Comparison of ENCODE assay signal across 18 mouse cellular contexts in the genomic region with DNA sequence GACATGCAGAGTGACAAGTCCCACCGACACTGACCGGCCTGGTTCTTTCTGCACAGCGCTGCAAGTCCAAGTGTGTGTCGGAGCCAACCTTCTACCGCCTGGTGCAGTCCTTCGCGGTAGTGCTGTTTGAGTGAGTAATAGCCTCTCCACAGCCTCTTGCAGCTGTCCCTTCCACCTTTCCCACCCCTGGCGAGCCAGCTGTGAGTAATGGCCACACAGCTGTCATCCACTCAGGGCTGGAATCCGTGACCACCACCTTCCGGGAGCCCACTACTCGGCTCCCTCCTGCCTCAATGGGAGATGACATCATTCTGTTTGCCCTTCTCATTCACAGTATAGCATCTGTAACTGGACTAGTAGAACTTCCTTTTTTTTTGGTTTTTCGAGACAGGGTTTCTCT. TPM values are rescaled to one million over a fixed set of nuclear protein-coding genes. Genes with fewer than 3 reads are reported as not detected.
"Had no signal": no experiment of that assay in that cellular context is flagged by ENCODE, and none has a peak within 500 bp of the region (broad histone marks: within the 10 kb centered on the region; RNA-seq: fewer than 3 reads in every experiment).

No protein-coding gene starts in this region.

- H3K4me2 ChIP-seq: kidney, embryonic 15.5 days; limb, embryonic 15.5 days; liver, embryonic 12.5 days; lung, embryonic 14.5 days; midbrain, embryonic 11.5 days; midbrain, embryonic 15.5 days had no signal

- H3K27ac ChIP-seq: kidney, embryonic 15.5 days; limb, embryonic 15.5 days; liver, embryonic 12.5 days; midbrain, embryonic 15.5 days; stomach, postnatal 0 days had no signal

- H3K36me3 ChIP-seq: kidney, embryonic 15.5 days; limb, embryonic 15.5 days; liver, embryonic 12.5 days; midbrain, embryonic 15.5 days had no signal

- ATAC-seq: intestine, embryonic 16.5 days; liver, embryonic 12.5 days; midbrain, embryonic 15.5 days had no signal

- H3K9me3 ChIP-seq: kidney, embryonic 15.5 days; limb, embryonic 15.5 days; liver, embryonic 12.5 days; midbrain, embryonic 15.5 days had no signal

- H3K4me3 ChIP-seq: kidney, embryonic 15.5 days; limb, embryonic 15.5 days; liver, embryonic 12.5 days; midbrain, embryonic 15.5 days had no signal

- H3K9ac ChIP-seq: kidney, embryonic 15.5 days; limb, embryonic 15.5 days; liver, embryonic 12.5 days; lung, embryonic 14.5 days; midbrain, embryonic 15.5 days had no signal

- DNase-seq: kidney, adult 2 months; kidney, postnatal 14 days; layer of hippocampus, postnatal 36 days; lung, embryonic 14.5 days; lung, postnatal 10 days; lung, postnatal 4 days; thymus, adult 18-20 months; thymus, postnatal 14 days had no signal

- H3K27me3 ChIP-seq: kidney, embryonic 15.5 days; limb, embryonic 15.5 days; liver, embryonic 12.5 days; midbrain, embryonic 15.5 days had no signal

RNA-seq across cellular contexts. Expression of a gene that starts 27.2 kb away (rescaled TPM):
- total RNA-seq: megakaryocyte, adult 5-6 weeks; monocyte, adult 5-6 weeks had no signal
- polyA plus RNA-seq: kidney, adult 2 months; limb, embryonic 15.5 days; liver, embryonic 12.5 days; liver, embryonic 16.5 days; lung, embryonic 14.5 days had no signal
